Mouse (Mus musculus): ENCODE results near the gene Zfp444.

GRCm38 (mm10) chr7:6220147-6220546 lies 48.1 kb downstream of the Zfp444 start:
- no peak for TF ChIP-seq CTCF (IDR thresholded peaks at IDR 0.05; ENCODE audit: low read depth, low read length)
- no peak for TF ChIP-seq POLR2A (IDR thresholded peaks at IDR 0.05; ENCODE audit: insufficient read depth, low read length)
- TF ChIP-seq EP300 (IDR thresholded peaks at IDR 0.05; ENCODE audit: insufficient read depth, low read depth, low read length): no peak

All from ES-Bruce4 (cell line).